Mouse (Mus musculus): Measurements from ENCODE around the gene Gid4.

DNA sequence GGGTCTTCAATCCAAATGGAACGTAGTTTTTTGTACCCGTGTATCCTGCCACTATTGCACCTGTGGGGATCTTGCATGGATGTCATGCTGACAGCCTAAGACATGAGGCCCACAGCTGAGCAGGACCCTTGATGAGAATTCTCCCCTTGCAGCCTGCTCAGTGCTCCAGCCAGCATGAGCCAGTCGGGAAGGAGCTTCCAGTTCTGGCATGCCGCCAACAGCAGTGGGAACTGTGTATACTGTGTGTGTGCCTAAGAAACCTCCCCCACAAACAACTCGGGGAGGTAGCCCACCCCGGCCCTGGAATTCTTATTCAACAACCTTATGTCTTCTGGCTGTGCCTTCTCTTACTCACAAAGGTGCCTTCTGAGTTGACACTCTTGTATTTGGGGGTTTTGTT is 20.4 kb upstream of the Gid4 start:
- TF ChIP-seq CTCF (IDR thresholded peaks at IDR 0.05; ENCODE audit: low read depth, low read length), result no peak
- no peak for TF ChIP-seq GATA1 (IDR thresholded peaks at IDR 0.05; ENCODE audit: borderline replicate concordance, low read length)

All from G1E (cell line).